Mouse (Mus musculus) liver, embryonic 15.5 days (tissue): ENCODE data around the gene Trim72. TPM values are rescaled to one million over a fixed set of nuclear protein-coding genes. Genes with fewer than 3 reads are reported as not detected.

Experiments
- ATAC-seq: fragments of 200-750 bp; cut with Nextera tagmentation; 2 replicates; pipeline ENCODE4 v1.8.0; 2017; ENCODE audit warnings: moderate number of reproducible peaks, mild to moderate bottlenecking, moderate library complexity; ENCODE audit not compliant: insufficient read depth
- H3K27ac ChIP-seq: fragments of 300-500 bp; sonication (generic); replicated peaks from 2 replicates; pipeline ENCODE4 v1.5.1; 2015; ENCODE audit warnings: mild to moderate bottlenecking, inconsistent platforms
- H3K27me3 ChIP-seq: fragments of 300-500 bp; sonication (generic); 2 replicates; pipeline ENCODE4 v1.6.1; 2015; ENCODE audit warnings: mild to moderate bottlenecking, inconsistent platforms
- H3K36me3 ChIP-seq: fragments of 300-500 bp; sonication (generic); replicated peaks from 2 replicates; pipeline ENCODE4 v1.6.1; 2015; ENCODE audit warnings: moderate library complexity, mild to moderate bottlenecking, inconsistent platforms
- H3K4me1 ChIP-seq: fragments of 300-500 bp; sonication (generic); replicated peaks from 2 replicates; pipeline ENCODE4 v1.6.1; 2015; ENCODE audit warnings: inconsistent platforms
- H3K4me2 ChIP-seq: fragments of 300-500 bp; sonication (generic); 2 replicates; pipeline ENCODE4 v1.6.1; 2015; ENCODE audit warnings: moderate library complexity, mild to moderate bottlenecking, inconsistent platforms
- H3K4me3 ChIP-seq: fragments of 300-500 bp; sonication (generic); replicated peaks from 2 replicates; pipeline ENCODE4 v1.5.1; 2015; ENCODE audit warnings: mild to moderate bottlenecking, inconsistent platforms
- H3K9ac ChIP-seq: fragments of 300-500 bp; sonication (generic); 2 replicates; pipeline ENCODE4 v1.6.1; 2015; ENCODE audit warnings: moderate library complexity, mild to moderate bottlenecking, inconsistent platforms
- H3K9me3 ChIP-seq: fragments of 300-500 bp; sonication (generic); replicated peaks from 2 replicates; pipeline ENCODE4 v1.6.1; 2016; ENCODE audit warnings: inconsistent platforms
- WGBS: fragments of 180-500 bp; shearing (Covaris S2); methylation state at CpG from one replicate; pipeline ENCODE4 v1.1.7; 2015; ENCODE audit warnings: mixed read lengths; ENCODE audit not compliant: insufficient replicate concordance; 5-methylcytosine and 5-hydroxymethylcytosine counted together
- polyA plus RNA-seq: library from polyadenylated mRNA; unstranded; fragments of >200 nt; fragmentation: Nextera tagmentation; extraction: Ambion mirVana; gene quantifications from 2 replicates; pipeline ENCODE4 v1.2.1, GENCODE M21; 2015

The Trim72 gene
- polyA plus RNA-seq, 1 experiment from 2014 or later = 0.38 TPM

GRCm38 (mm10) chr7:128056917-128057444 is 53.2 kb downstream of the Trim72 start:
- Histone ChIP-seq H3K4me3 (no peak overlapping the region), H3K36me3 (no peaks in the 10 kb centered on the region), H3K27me3 (no peaks in the 10 kb centered on the region), H3K4me2 (no peak overlapping the region), H3K4me1 (no peaks in the 10 kb centered on the region), H3K9me3 (no peaks in the 10 kb centered on the region), H3K9ac (no peak overlapping the region), H3K27ac (no peak overlapping the region)
- WGBS = 43% methylated on average over 3 of the region's 3 CpGs
- ATAC-seq = no peak

GRCm38 (mm10) chr7:128057860-128058259 is 54.1 kb downstream of the Trim72 start:
- H3K27ac ChIP-seq = no peak overlapping the region
- no peak for ATAC-seq

GRCm38 (mm10) chr7:128058576-128058975 is 54.8 kb downstream of the Trim72 start:
- WGBS = 30% methylated on average over 7 of the region's 7 CpGs
- no peak overlapping the region for H3K27ac ChIP-seq

More at GRCm38 (mm10) chr7:128057860-128058259, 54.1 kb downstream of the Trim72 start:
- Histone ChIP-seq H3K4me1 (no peaks in the 10 kb centered on the region), H3K4me2 (no peak overlapping the region), H3K4me3 (no peak overlapping the region), H3K9ac (no peak overlapping the region), H3K27me3 (no peaks in the 10 kb centered on the region), H3K36me3 (no peaks in the 10 kb centered on the region), H3K9me3 (no peaks in the 10 kb centered on the region)
- 67% methylated on average over 8 of the region's 8 CpGs for WGBS

DNA sequence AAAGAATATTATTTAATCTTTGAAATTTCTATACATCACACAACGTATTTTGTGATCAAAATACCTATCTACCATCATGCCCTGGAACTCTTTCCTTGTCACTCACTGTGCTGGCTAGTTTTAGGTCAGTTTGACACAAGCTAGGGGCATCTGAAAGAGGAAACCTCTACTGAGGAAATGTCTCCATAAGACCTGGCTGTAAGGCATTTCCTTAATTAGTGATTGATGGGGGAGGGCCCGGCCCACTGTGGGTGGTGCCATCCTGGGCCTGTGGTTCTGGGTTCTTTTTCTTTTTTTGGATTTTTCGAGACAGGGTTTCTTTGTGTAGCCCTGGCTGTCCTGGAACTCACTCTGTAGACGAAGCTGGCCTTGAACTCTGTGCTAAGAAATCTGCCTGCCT is 55.3 kb downstream of the Trim72 start:
- Histone ChIP-seq H3K27me3 (no peaks in the 10 kb centered on the region), H3K36me3 (no peaks in the 10 kb centered on the region), H3K27ac (no peak overlapping the region), H3K9me3 (no peaks in the 10 kb centered on the region), H3K4me3 (no peak overlapping the region), H3K4me2 (no peak overlapping the region), H3K9ac (no peak overlapping the region), H3K4me1 (no peaks in the 10 kb centered on the region)
- 25% methylated on average over 4 of the region's 4 CpGs for WGBS
- no peak for ATAC-seq

More at GRCm38 (mm10) chr7:128058576-128058975, 54.8 kb downstream of the Trim72 start:
- H3K4me2 ChIP-seq = no peak overlapping the region
- H3K4me3 ChIP-seq = no peak overlapping the region
- no peak for ATAC-seq
- H3K9me3 ChIP-seq = no peaks in the 10 kb centered on the region
- no peaks in the 10 kb centered on the region for H3K36me3 ChIP-seq
- no peaks in the 10 kb centered on the region for H3K27me3 ChIP-seq
- H3K4me1 ChIP-seq = no peaks in the 10 kb centered on the region
- no peak overlapping the region for H3K9ac ChIP-seq

Other genes starting within 250 kb of the Trim72 start
- gene Orai3, start 234.1 kb upstream of the Trim72 start, polyA plus RNA-seq = 11.0 and 13.1 TPM in 2 replicates
- 9.2 and 9.3 TPM in 2 replicates for gene Setd1a, start 227.3 kb upstream of the Trim72 start, polyA plus RNA-seq
- not detected in 2 replicates for gene Gm49388, start 218.3 kb upstream of the Trim72 start, polyA plus RNA-seq
- gene Hsd3b7, start 203.3 kb upstream of the Trim72 start, polyA plus RNA-seq = 55.9 and 75.3 TPM in 2 replicates
- gene Stx4a, start 179.7 kb upstream of the Trim72 start, polyA plus RNA-seq = 14.6 and 14.9 TPM in 2 replicates
- gene Stx1b, start 179.4 kb upstream of the Trim72 start, polyA plus RNA-seq = 0.43 and 0.44 TPM in 2 replicates
- 3.8 and 5.0 TPM in 2 replicates for gene Zfp646, start 127.7 kb upstream of the Trim72 start, polyA plus RNA-seq
- gene Zfp668, start 127.1 kb upstream of the Trim72 start, polyA plus RNA-seq = 5.7 and 6.8 TPM in 2 replicates
- gene Prss53, start 113.0 kb upstream of the Trim72 start, polyA plus RNA-seq = 0.21 and 0.46 TPM in 2 replicates
- not detected in 2 replicates for gene Gm21974, start 108.5 kb upstream of the Trim72 start, polyA plus RNA-seq
- 122 and 141 TPM in 2 replicates for gene Vkorc1, start 108.3 kb upstream of the Trim72 start, polyA plus RNA-seq
- gene Bckdk, start 99.9 kb upstream of the Trim72 start, polyA plus RNA-seq = 51.5 and 59.2 TPM in 2 replicates
- 15.0 TPM in 2 replicates for gene Kat8, start 91.4 kb upstream of the Trim72 start, polyA plus RNA-seq
- gene Prss8, start 73.8 kb upstream of the Trim72 start, polyA plus RNA-seq = 13.9 and 17.4 TPM in 2 replicates
- gene Prss36, start 57.2 kb upstream of the Trim72 start, polyA plus RNA-seq = 2.7 and 3.3 TPM in 2 replicates
- gene Fus, start 36.5 kb upstream of the Trim72 start, polyA plus RNA-seq = 120 and 123 TPM in 2 replicates
- gene Pycard, start 10.1 kb upstream of the Trim72 start, polyA plus RNA-seq = 24.9 and 29.1 TPM in 2 replicates
- 6.0 TPM in 2 replicates for gene Itgam, start 58.7 kb downstream of the Trim72 start, polyA plus RNA-seq
- 0.20 TPM in 1 of 2 replicates, not detected in the other for gene Gm49368, start 58.7 kb downstream of the Trim72 start, polyA plus RNA-seq
- gene Itgax, start 125.6 kb downstream of the Trim72 start, polyA plus RNA-seq = 0.13 and 0.21 TPM in 2 replicates
- 0.02 and 0.10 TPM in 2 replicates for gene Itgad, start 150.4 kb downstream of the Trim72 start, polyA plus RNA-seq
- gene Cox6a2, start 202.4 kb downstream of the Trim72 start, polyA plus RNA-seq = 3.9 and 6.8 TPM in 2 replicates
- gene Armc5, start 233.4 kb downstream of the Trim72 start, polyA plus RNA-seq = 6.9 and 9.0 TPM in 2 replicates
- 1.9 and 2.4 TPM in 2 replicates for gene 9130023H24Rik, start 234.1 kb downstream of the Trim72 start, polyA plus RNA-seq
- 10.9 and 11.7 TPM in 2 replicates for gene Tgfb1i1, start 242.9 kb downstream of the Trim72 start, polyA plus RNA-seq